Mouse (Mus musculus) heart, postnatal 36 days (tissue): ENCODE results near the gene Actr6. TPM values are rescaled to one million over a fixed set of nuclear protein-coding genes. Genes with fewer than 3 reads are reported as not detected.

Source experiments
- DNase-seq, 2 experiments: peaks; one replicate each; pipeline ENCODE4 v3.0.0; 2021 to 2022
- intact Hi-C: fragments of 180-260 bp; cut with DNase I; formaldehyde crosslinking; loops from one replicate; pipeline ENCODE4 v1.15.1; 2025
- total RNA-seq, 2 experiments: library from RNA; stranded (reverse); gene quantifications; 2 replicates each; pipeline ENCODE4 v1.2.3; 2021

Actr6 gene
- 10 to 100 TPM; 10.7 to 12.9 TPM for total RNA-seq

DNA sequence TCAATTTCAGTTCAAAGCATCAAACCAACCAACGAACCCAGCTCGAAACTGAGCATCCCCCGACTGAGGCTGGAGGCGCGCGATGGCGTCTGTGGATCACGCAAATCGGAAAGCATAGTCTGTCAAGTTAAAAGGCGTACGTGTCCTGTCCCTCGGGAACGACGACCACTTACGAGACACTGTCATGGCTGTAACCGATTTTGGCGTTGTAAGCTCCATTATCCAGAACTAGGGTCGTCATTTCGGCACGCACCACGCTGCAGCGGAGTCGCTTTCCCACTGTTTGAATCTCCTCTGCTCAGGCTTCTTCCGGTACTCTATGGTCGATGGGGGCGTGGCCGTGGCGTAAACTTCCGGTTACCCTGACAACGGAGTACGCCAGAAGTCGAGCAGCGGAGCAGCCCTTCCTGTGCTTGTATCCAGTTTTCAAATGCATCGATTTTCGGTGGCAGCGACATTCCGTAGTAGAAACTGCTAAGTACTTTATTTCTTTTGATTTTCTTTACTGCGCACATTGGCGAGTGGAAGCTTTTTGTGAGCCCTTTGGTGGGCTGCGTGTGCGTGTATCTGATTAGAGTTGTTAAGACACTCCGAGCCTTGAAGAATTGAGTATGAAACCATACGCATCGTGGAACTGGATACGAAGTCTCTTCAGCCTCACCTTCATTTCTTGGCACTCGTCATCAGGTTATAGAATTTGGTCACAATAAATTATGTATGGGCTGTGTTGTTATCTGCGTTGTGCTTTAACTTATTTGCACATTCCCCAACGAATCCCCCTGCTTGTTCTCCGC lies at the start of gene Actr6:
Gene Actr6, minus strand, starts transcription at position 295 of the 794 bp plus-strand sequence.
- intact Hi-C loops: loop anchor here (2.0 to 10.0 kb wide), 3 partner anchors 45 to 287 kb away; partner anchors contain the start of genes Gas2l3 and Scyl2
- DNase-seq: peak; percentile 93 to 95

DNA sequence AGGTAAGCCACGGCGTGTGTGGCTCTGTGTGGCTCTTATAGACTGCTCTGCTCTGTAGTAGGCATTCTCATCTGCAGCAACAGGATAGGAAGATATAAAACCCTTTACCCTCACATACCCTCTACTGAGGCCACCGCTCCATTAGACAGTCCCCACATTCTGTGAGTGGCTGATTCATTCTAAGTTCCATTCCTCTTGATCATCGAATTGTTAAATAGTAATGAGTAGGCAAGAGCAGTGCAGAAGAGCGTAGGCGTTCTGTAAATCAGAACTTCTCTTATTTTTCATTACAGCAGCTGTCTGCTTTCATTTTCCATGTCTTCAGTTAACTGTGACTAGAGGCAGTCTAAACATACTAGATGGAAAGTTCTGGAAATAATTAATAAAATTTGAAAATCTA lies 43.9 kb upstream of the Actr6 start:
- intact Hi-C loops: no loop called here
- DNase-seq: no peak

DNA sequence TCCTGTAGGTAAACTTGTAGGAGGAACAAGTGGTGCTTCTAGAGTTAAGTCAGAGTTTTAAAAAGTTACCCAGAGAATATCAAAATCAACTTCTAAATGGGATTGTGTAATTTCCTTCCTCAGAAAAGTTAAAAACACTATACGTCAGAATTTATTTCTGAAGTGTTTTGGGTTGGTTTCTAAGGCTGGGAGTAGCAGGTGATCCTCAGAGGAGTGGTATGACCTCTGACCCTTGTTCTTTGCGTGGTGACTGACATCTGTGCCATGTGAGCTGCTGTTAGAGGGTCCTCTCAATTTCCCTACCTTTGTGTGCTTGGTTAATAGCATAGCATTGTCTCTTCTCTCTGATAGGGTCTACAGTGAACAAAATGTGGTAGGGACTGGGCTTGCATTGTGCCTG lies 39.8 kb upstream of the Actr6 start:
- DNase-seq: no peak
- intact Hi-C loops: no loop called here

DNA sequence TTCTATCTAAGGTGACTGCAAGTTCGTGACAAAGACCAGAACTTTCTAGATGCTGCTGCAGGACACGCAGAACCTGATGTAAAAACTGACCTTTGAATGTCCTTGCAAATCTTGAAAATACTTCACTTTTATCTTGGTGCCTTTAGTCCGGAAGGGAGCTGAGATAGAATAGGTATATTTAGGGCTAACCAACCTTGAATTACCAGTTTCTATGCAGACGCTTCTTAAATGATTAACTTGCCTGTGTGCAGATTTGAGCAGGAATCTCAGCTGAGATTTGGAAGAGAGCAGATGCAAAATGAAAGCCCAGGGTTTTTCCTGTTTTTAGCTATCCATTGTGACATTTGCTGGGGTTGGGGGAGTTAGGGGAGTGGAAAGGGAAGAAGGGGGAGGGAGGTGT lies 37.0 kb upstream of the Actr6 start:
- intact Hi-C loops: no loop called here

DNA sequence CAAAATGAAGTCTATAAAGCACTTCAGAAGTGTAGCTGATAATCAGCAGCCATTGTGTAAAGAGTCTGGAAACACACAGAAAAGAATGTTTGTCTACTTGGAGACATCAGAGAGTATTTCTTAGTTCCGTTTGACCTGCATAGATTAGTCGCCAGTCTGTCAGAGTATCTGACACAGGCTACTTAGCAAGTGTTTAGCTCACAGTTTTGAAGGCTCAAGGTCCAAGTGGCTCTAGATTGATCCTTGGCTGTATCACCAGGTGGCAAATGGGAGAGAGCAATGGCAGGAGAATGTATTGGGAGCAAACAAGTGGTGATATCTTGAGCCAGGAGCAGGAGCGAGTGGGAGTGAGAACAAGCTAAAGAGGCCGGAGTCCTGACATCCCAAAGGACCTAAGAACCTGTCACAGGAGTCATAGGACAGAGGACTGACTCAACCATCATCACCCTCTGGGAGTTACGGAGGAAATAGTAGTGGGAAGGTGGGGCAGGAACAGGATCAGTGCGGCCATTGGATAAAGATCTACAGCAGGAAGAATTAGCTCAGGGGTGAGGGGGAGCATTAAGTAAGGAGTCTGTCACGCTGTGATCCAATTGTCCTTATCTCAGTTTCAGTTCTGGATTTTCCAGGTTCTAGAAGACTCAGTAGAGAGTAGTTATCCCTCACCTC lies 36.4 kb upstream of the Actr6 start:
- intact Hi-C loops: no loop called here
- no peak for DNase-seq

More for the DNA sequence above, 37.0 kb upstream of the Actr6 start:
- DNase-seq: no peak

DNA sequence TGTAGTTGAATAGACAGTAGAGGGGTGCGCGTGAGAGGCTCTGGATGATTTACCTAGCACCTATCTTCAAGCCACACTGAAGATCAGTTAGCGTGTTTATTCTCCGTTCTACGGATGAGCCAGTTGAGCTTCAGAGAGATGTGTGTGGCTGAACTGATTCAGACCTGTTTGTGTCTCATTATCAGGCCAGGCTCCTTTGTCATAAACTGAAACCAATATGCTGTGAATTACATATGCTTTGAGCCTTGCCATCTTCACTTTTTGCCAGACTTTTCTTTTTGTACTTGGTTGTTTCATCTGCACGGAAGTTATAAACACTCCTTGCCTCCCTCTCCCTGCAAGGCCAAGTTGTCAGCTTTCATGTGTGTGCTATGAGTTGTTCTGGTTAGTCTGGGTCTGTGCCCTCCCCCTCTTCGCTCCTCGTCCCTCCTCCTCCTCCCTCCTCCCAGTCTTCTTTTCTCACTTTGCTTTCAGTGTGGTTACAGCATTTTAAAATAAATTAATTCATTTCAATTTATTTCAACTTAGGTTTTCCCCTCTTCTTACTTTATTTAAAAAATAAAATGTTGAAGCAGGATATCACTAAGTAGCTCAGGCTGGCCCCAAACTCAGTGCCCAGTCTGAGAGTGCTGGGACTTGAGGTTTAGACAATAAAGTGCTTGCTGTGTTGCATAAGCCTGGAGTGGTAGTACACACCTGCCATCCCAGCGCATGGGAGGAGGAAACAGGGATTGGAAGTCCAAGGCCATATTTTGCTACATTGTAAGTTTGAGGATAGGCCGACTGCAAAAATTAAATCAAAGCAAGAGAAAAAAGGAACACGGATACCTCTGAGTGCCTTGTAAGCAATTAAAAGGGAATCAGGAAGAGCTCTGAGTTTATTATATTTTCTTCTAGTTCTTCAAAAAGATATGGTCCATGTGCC lies 34.0 kb upstream of the Actr6 start:
- DNase-seq: no peak
- intact Hi-C loops: loop anchor here (2.0 kb wide), 1 partner anchor 13 kb away; no protein-coding TSS in a partner anchor

DNA sequence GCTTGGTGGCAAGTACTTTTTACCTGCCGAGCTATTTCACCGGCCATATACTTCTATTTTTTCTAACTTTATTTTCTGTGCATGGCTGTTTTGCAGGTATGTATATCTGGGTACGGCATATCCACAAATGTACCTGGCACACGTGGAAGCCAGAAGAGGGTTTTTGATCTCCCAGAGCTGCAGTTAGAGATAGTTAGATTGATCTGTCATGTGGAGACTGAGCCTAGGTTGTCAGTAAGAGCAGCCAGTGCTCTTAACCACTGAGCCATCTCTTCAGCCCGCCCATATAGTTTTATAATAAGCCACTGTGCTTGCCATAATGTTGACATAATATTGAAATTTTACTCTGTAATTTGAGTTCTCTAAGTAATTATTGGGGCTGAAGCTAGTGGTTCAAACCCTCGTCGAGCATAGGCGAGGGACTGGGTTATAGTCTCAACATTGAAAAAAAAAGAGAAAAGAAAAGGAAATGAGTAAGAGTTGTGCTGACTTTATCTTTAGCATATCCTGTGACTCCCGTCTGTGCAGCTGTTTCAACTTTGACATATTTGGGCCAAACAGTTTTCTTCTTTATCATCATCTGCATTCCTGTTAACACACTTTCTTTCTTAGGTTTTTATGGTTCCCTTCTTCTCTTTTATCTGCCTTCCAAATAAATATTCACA lies 32.5 kb upstream of the Actr6 start:
- intact Hi-C loops: no loop called here
- DNase-seq: no peak

DNA sequence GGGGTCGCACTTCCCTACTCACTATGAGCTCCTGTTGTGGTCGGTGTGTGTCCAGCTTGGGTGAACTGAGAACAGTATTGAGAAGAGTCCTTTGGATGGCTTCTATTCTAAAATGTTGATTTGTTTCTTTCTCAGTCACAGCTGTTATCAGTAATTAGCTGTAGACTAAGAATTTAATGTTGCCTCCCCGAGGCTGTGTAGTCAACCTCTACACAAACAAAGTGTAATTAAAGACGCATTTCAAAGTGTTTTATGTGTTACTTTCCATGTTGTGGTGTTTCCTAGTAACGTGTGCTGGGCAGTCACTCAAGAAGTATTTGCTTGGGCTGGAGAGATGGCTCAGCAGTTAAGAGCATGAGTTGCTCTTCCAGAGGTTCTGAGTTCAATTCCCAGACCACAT lies 28.7 kb upstream of the Actr6 start:
- DNase-seq: no peak
- intact Hi-C loops: no loop called here

DNA sequence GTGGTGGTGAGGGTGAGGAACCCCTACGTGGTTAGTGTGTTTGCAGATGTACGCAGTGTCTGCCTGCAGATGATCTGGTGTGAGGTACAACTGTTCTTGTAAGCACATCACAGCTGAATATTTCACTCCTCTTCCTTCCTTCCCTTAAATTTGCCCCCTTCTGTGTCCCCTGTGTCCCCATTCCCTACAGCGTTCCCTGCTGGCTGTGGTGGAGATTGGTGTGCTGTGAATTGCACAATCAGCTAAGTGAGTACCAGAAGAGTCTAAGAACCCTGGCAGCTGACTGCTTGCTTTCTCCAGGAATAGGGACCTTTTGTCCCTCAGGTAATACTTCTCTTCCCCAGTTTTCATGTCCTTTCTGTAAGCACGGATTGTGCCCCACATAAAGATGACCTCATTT lies 23.1 kb upstream of the Actr6 start:
- intact Hi-C loops: no loop called here
- no peak for DNase-seq

DNA sequence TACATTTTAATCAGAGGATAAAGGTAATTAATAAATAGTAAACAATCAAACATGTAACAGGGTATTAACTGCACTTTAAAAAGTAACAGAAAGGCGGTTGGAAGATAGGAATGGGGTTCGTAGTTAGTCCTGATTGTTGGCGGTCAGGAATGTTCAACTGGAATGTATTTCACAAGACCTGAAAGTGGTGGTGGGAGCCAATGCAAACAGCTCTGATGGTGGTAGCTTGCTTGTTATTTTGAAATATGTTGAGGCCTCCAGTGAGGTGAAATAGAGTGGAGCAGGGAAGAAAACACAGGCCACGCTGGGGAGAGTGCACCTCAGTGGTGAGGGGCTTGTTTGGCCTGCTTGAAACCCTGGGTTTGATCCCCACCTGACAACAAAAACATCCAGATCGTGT lies 19.0 kb upstream of the Actr6 start:
- intact Hi-C loops: no loop called here
- DNase-seq: no peak

DNA sequence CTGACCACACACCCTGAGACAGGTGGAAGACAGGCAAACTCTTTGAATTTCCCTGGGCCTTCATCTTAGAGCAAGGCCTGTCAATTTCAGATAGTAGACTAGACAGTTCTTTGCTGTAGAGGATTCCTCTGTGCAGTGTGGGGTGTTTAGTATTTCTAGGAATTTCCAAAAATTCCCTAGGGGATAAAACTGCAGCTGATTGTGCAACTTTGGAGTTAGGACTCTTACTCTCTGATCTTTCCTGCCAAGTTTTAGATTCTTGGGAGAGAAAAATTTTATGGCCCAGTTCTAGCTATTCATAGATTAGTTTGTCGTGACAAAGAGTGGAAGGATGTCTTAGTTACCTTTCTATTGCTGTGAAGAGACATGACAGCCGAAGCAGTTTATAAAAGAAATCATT lies 16.5 kb upstream of the Actr6 start:
- DNase-seq: no peak
- intact Hi-C loops: no loop called here

DNA sequence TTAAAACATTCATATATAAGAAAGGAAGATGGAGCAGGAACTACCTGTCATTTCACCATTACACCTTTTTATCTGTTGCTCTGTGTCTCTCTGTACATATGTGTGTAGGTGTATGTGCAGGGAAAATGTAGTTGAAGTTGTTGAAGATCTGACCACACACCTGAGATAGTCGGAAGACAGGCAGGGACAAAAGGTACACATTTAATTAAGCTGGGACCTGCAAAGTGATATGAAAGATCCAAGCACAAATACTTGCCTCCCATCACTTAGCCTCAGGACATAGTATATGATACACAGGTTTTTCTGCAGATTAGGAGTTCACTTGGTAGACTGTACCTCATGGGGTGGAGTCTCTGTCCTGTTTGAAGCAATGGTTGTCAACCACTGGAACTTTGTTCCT lies 15.8 kb upstream of the Actr6 start:
- intact Hi-C loops: no loop called here
- no peak for DNase-seq

DNA sequence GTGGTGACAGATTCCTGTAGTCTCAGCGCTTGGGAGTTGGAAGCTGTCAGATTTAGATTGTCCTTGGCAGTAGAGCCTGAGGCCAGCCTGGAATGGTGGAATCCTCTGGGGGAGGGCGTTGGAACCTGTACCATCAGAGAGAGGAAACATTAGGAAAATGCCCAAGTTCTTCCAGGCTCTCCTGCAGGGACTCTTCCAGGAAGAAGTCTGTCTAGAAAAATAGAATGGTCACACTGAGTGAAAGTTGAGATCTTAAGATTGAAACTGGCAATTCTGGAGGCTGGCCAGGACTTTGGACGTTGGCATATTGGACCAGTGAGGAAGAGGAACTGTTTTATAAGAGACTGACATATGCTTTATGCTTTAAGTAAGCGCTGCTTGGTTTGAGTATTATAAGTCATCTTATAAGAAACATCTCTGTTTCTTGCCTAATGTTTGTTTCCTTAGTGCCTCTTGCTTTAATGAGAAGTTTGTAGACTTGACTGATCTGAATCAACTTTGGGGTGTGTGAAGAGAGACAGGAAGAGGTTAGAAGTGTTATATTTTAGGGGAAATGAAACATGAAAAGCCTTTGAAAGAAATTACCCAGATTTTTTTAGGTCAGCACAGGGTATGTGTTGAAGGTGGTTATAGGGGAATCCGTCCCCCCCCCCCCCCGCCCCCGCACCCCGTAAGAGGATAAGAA lies 15.3 kb upstream of the Actr6 start:
- intact Hi-C loops: no loop called here

DNA sequence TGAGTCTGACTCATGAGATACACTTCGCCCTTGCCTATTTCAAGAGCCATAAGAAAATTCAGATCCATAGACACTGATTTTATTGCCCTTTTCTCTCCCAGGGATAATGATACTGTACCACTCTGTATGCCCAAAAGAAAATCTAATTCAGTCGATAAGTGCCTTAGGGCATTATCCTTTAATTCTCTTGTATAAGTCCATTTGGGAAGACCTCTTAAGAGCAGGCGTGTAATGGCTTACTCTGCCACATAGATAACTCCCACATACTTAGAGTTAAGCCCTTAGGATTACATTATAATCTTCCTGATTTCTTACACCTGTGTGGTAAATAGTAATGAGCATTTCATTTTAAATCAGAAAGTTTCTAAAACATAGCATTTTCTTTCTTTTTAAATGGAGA lies 14.5 kb upstream of the Actr6 start:
- no peak for DNase-seq
- intact Hi-C loops: no loop called here

More for the DNA sequence above, 15.3 kb upstream of the Actr6 start:
- DNase-seq: no peak

DNA sequence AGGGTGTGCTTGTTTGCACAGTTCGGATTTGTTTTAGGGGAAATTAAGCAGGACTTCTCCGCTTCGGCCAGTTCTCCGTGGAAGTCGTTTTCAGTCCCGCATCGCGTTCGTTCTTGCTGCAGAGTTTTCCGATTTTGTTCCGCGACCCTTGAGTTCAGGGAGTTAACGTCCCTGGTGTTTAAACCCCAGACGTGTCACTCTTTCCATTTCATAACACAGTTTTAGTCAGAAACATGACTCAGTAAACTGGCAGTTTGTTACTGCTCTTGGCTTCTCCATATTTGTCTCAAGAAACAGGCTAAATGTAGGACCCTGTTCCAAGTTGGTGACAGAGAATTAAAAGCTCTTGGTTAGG lies 13.5 kb upstream of the Actr6 start:
- intact Hi-C loops: no loop called here
- DNase-seq: no peak

DNA sequence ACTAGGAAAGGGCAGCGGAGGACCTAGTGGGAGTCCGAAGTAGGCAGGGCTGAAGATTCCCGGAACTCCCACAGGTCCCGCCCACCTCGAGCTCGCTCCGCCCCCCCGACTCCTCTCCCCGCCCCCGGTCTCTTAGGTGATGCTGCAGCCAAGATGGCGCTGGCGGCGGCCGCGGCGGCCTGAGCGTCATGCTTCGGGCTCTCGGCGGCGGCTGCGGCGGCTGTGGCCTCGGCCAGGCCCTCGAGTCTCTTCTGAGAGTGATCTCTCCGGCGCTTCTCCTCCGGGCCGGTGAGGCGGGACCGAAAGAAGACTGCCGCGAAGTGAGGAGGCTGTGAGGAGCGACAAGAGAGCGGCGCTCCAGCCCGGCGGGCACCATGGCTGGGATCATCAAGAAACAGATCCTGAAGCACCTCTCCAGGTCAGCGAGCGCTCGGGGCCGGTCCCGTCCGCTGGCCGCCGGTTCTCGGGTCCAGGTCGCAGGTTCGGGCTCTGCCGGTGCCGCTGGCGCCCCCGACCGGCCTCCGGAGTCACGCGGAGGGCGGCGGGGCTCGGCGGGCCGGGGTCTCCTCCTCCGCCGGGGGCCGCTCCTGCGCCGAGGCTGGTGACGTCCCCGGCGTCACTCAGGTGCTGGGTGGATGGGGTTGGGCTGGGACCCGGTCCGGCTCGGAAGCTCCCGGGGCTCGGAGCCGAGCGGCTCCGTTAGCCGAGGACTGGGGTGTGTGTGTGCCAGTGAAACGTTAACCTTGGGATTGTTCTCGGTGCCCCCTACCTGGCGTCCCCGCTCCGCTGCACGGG lies 13.0 kb upstream of the Actr6 start, which contains the start of gene Uhrf1bp1l:
Gene Uhrf1bp1l, plus strand, starts transcription at position 121 of the 795 bp plus-strand sequence.
- DNase-seq: peak; percentile 91 to 94
- intact Hi-C loops: no loop called here

DNA sequence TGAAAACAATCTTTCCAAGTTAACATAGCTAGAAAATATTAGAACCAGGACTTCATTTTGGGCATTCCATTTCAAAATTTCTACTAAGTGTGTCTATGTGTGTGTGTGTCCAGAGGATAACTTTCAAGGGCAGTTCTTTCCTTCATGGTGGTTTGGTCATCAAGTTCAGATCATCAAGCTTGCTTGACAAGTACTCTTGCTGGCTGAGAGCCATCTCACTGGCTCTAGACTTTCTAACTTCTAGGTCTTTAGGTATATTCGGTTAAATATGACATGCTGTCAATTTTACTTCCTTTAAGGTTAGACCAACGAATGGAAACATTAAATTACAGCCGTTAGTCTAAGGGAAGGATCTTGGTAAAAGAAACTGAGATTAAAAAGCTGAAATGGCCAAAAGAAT lies 12.2 kb upstream of the Actr6 start:
- intact Hi-C loops: no loop called here
- DNase-seq: no peak

DNA sequence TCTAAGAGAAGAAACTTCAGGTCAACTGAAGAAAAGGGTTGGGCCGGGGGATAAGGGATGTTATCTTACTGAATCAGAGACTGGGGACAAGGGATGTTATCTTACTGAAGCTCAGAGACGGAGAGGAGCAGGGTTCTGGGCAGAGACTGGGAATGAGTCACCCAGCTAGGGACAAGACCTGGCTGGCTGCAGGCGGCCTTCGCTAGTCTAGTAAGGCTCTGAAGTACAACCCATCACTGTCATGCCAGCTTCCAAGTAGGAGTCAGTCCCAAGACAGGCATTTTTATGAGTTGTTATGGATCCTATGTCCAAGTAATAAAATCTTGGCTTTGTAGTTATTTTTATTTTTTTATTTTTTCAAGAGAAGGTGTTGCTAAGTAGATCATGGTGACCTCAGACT lies 11.2 kb upstream of the Actr6 start:
- intact Hi-C loops: no loop called here
- DNase-seq: no peak

DNA sequence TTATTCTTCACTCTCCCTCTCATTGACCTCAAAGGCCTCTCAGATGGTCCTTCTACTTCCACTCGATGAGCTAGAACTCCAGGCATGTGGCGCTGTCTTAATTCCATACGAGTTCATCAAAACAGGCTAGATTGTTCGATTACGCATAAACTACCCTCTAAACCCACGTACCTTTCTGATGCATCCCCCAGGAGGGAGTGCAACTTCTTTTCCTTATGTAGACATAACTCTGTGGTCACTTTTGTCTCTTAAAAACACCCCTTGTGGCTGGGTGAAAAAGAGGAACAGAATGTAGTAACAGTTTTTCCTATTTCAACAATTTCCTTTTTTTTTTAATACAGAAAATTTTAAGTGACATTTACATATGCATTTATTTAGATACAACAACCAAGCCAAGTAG lies 8.9 kb upstream of the Actr6 start:
- intact Hi-C loops: no loop called here
- no peak for DNase-seq
